Mouse (Mus musculus) ES-Bruce4 (cell line): ENCODE data around the gene Ppp2r5c. TPM values are rescaled to one million over a fixed set of nuclear protein-coding genes. Genes with fewer than 3 reads are reported as not detected.

ENCODE experiments used
- H3K27ac ChIP-seq: 2 replicates; pipeline ENCODE4 v1.5.1; 2012; ENCODE audit warnings: low read length, inconsistent platforms; ENCODE audit not compliant: insufficient read depth
- H3K27me3 ChIP-seq: 2 replicates; pipeline ENCODE4 v1.6.1; 2012; ENCODE audit warnings: mild to moderate bottlenecking, low read length, inconsistent platforms; ENCODE audit not compliant: control insufficient read depth, poor library complexity, insufficient read depth, severe bottlenecking
- H3K36me3 ChIP-seq: 2 replicates; pipeline ENCODE4 v1.6.1; 2012; ENCODE audit warnings: inconsistent platforms, mild to moderate bottlenecking, low read length, moderate library complexity; ENCODE audit not compliant: control insufficient read depth, poor library complexity, insufficient read depth, severe bottlenecking
- H3K4me1 ChIP-seq: one replicate; pipeline ENCODE4 v1.8.1; 2011; ENCODE audit warnings: low read length; ENCODE audit not compliant: control insufficient read depth, insufficient read depth
- H3K4me3 ChIP-seq: 2 replicates; pipeline ENCODE4 v1.5.1; 2011; ENCODE audit warnings: low read depth, mild to moderate bottlenecking, low read length
- H3K9ac ChIP-seq: 2 replicates; pipeline ENCODE4 v1.6.1; 2012; ENCODE audit warnings: low read depth, mild to moderate bottlenecking, inconsistent platforms; ENCODE audit not compliant: poor library complexity, severe bottlenecking
- H3K9me3 ChIP-seq: replicated peaks from 2 replicates; pipeline ENCODE4 v1.6.1; 2012; ENCODE audit warnings: mild to moderate bottlenecking, low read length, inconsistent platforms; ENCODE audit not compliant: control insufficient read depth, poor library complexity, insufficient read depth, severe bottlenecking
- CTCF ChIP-seq: IDR thresholded peaks from one replicate; pipeline ENCODE4 v1.8.1; 2011; ENCODE audit warnings: low read depth, low read length
- EP300 ChIP-seq: IDR thresholded peaks from 2 replicates; pipeline ENCODE4 v1.6.1; 2011; ENCODE audit warnings: low read depth, low read length; ENCODE audit not compliant: insufficient read depth
- POLR2A ChIP-seq: IDR thresholded peaks from one replicate; pipeline ENCODE4 v1.8.1; 2011; ENCODE audit warnings: low read length; ENCODE audit not compliant: insufficient read depth
- polyA plus RNA-seq: library from polyadenylated mRNA; stranded (reverse); fragments of >200 nt; gene quantifications from 2 replicates; pipeline ENCODE4 v1.2.4, GENCODE M21; 2011; ENCODE audit warnings: low read depth; ENCODE audit not compliant: missing spikeins, insufficient read depth, insufficient read length

The Ppp2r5c gene
- polyA plus RNA-seq, 1 experiment: 223 TPM

DNA sequence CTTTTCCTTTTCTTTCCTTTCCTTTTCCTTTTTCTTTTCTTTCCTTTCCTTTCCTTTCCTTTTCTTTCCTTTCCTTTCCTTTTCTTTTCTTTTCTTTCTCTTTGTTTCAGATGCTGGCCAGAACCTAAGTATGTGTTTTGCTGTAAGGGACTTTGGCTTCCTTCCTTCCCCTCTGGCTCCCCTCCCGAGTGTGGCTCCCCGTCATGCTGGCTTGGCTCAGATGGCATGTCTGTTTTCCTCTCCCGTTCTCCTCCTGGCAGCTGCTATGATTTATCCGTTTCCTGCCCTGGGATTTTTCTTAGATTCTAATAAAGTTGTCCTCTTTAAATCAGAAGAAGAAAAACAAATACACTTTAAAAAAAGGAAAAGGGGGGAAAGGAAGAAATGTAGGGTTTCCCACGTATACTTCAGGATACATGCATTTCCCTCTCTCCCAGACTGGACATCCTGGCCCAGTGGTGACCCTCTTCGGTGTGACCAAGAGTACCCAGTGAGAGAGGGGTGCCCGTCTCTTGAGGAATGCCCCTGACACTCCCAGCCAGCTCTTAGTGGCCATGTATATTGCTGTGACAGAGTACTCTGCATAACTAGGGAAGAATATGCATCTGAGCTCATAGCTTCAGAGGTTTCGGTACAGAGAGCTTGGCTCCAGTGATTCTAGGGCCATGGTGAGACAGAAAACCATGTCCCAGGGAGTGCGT lies 63.4 kb downstream of the Ppp2r5c start:
- H3K4me1 ChIP-seq: peaks cover 20% of the 10 kb centered on the region
- H3K27me3 ChIP-seq: no peaks in the 10 kb centered on the region
- no peak overlapping the region for H3K27ac ChIP-seq
- no peaks in the 10 kb centered on the region for H3K36me3 ChIP-seq
- no peak overlapping the region for H3K4me3 ChIP-seq
- TF ChIP-seq CTCF: no peak
- TF ChIP-seq EP300: no peak
- TF ChIP-seq POLR2A: no peak
- no peak overlapping the region for H3K9ac ChIP-seq
- H3K9me3 ChIP-seq: no peaks in the 10 kb centered on the region

DNA sequence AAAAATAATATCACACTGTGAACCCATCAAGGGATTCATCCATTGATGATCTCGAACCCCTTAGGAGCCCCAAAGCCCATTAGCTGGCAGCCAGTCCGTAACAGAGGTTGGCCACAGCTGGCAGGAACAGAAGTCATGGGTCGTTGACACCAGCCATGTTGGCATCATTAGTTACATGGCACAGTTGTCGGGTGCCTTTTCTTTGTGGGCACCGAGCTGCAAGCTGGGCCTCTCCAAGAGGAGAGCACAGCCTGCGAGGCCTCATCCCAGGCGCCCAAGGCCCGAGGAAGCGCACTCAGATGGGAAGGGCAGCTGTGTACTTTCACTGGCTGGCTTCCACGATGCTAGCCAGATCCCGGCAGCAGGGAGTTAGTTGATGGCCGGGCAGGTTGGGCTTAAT lies 64.3 kb downstream of the Ppp2r5c start:
- no peaks in the 10 kb centered on the region for H3K36me3 ChIP-seq
- no peaks in the 10 kb centered on the region for H3K27me3 ChIP-seq
- peaks cover 17% of the 10 kb centered on the region for H3K4me1 ChIP-seq
- no peak overlapping the region for H3K9ac ChIP-seq
- no peak overlapping the region for H3K4me3 ChIP-seq
- H3K9me3 ChIP-seq: no peaks in the 10 kb centered on the region
- H3K27ac ChIP-seq: no peak overlapping the region
- no peak for TF ChIP-seq EP300
- no peak for TF ChIP-seq CTCF
- TF ChIP-seq POLR2A: no peak

DNA sequence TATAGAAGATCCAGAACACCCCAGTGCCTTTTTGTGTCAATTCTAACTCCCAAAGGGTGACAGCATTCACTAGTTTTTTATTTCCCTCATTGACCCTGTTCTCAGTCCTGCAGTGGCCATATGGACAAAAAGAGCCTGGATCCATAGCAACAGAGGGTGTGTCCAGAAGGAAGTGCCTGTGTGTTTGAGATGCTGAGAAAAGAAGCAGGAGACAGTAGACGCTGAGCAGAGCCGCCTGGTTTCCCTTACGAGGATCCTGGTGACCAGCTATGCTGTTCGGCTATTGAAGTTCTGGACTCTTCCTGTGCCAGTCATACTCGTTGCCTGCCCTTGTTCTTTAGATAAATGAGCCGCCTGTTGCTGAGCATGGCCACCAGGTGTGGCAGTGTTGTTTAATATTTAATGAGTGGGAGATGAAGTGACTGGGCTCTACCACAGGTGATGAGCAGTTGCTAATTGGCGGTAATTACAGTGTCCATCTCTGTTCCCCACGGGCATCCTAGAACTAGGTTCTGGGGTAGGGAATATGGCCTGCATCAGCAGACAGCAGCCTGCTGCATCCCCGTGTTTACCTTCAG lies 65.0 kb downstream of the Ppp2r5c start:
- no peaks in the 10 kb centered on the region for H3K9me3 ChIP-seq
- H3K27me3 ChIP-seq: no peaks in the 10 kb centered on the region
- peaks cover 2% of the 10 kb centered on the region; the same call in 1 of the 2 replicates for H3K36me3 ChIP-seq
- no peak overlapping the region for H3K9ac ChIP-seq
- peaks cover 14% of the 10 kb centered on the region for H3K4me1 ChIP-seq
- H3K4me3 ChIP-seq: no peak overlapping the region
- no peak overlapping the region for H3K27ac ChIP-seq
- TF ChIP-seq POLR2A: no peak
- no peak for TF ChIP-seq CTCF
- TF ChIP-seq EP300: no peak

DNA sequence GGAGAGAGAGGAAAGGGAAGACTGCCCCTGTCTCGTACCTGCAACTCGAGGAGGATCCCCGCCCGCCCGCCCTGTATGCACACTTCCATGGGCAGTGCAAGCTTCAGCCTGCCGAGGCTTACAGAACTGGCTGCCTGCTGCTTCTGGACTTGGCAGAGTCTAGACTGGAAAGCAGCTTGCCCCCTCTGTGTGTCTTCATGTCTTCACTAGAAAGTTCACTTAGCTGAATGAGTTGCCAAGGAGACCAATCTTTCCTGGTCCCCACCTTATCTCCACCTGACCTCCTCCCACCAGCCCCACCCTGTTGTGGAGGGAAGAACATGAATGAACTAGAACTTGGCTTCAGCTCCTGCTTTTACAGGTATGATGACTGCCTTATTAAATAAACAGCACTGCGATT lies 66.0 kb downstream of the Ppp2r5c start:
- H3K4me1 ChIP-seq: peaks cover 14% of the 10 kb centered on the region
- H3K9me3 ChIP-seq: no peaks in the 10 kb centered on the region
- no peaks in the 10 kb centered on the region for H3K27me3 ChIP-seq
- peaks cover 3% of the 10 kb centered on the region; the same call in 1 of the 2 replicates for H3K36me3 ChIP-seq
- H3K4me3 ChIP-seq: no peak overlapping the region
- H3K9ac ChIP-seq: no peak overlapping the region
- TF ChIP-seq EP300: no peak
- no peak for TF ChIP-seq CTCF
- TF ChIP-seq POLR2A: no peak
- no peak overlapping the region for H3K27ac ChIP-seq

DNA sequence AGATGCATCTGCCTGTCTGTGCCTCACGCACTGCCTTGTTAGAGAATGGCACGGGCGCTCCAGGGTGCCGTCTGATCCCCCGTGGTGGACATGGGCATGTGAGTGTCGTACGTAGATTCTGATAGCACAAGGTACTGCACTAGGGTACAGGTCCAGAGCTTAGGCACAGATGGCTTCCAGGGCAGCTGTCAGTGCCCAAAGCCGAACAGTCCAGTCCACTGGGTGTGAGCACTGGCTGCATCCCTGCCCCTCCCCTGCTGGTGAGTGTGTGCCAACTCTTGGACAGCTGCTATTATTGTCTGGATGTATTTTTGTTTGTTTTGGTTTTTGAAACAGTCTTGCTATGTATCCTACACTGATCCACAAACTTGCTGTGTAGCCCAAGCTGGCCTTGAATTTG lies 68.8 kb downstream of the Ppp2r5c start:
- H3K9me3 ChIP-seq: no peaks in the 10 kb centered on the region
- H3K36me3 ChIP-seq: peaks cover 3% of the 10 kb centered on the region; the same call in 1 of the 2 replicates
- H3K27me3 ChIP-seq: no peaks in the 10 kb centered on the region
- no peak overlapping the region for H3K27ac ChIP-seq
- peaks cover 12% of the 10 kb centered on the region for H3K4me1 ChIP-seq
- no peak overlapping the region for H3K9ac ChIP-seq
- no peak overlapping the region for H3K4me3 ChIP-seq
- TF ChIP-seq CTCF (no peak), EP300 (no peak), POLR2A (no peak)
